Mouse (Mus musculus) embryonic fibroblast, embryonic 13.5 days (primary cell): ENCODE results near the gene Mycl.

ENCODE experiments used
- CTCF ChIP-seq: IDR thresholded peaks from 2 replicates; pipeline ENCODE4 v1.5.1; 2011; ENCODE audit warnings: mild to moderate bottlenecking, control low read depth, low read length, moderate library complexity, borderline replicate concordance; ENCODE audit not compliant: insufficient read depth
- POLR2A ChIP-seq: IDR thresholded peaks from 2 replicates; pipeline ENCODE4 v1.6.1; 2011; ENCODE audit warnings: low read depth, mild to moderate bottlenecking, control low read depth, low read length, moderate library complexity

GRCm38 (mm10) chr4:122972056-122972455 is 23.4 kb upstream of the Mycl start:
- TF ChIP-seq CTCF (no peak), POLR2A (no peak)
